Mouse (Mus musculus) heart, postnatal 36 days (tissue): ENCODE measurements around the gene Zbtb39. TPM values are rescaled to one million over a fixed set of nuclear protein-coding genes. Genes with fewer than 3 reads are reported as not detected.

Source experiments
- DNase-seq, 2 experiments: peaks; one replicate each; pipeline ENCODE4 v3.0.0; 2021 to 2022
- intact Hi-C: fragments of 180-260 bp; cut with DNase I; formaldehyde crosslinking; loops from one replicate; pipeline ENCODE4 v1.15.1; 2025
- total RNA-seq, 2 experiments: library from RNA; stranded (reverse); gene quantifications; 2 replicates each; pipeline ENCODE4 v1.2.3; 2021

Gene Zbtb39
- total RNA-seq: 1 to 10 TPM; 6.8 to 7.8 TPM

GRCm38 (mm10) chr10:127739083-127739660 is at the start of gene Zbtb39:
Gene Zbtb39 (plus strand): TSS chr10:127739538.
- DNase-seq: peak; percentile 86 to 88
- intact Hi-C loops: loop anchor here (2.0 to 5.0 kb wide), 3 partner anchors 96 to 268 kb away; partner anchors contain the start of genes Hsd17b6 and Stat6

- intact Hi-C loops: no loop called here
- DNase-seq: no peak
These were observed 48.3 kb upstream of the Zbtb39 start for GRCm38 (mm10) chr10:127691053-127691452.

GRCm38 (mm10) chr10:127694636-127695035 is 44.7 kb upstream of the Zbtb39 start:
- intact Hi-C loops: loop anchor here (2.0 kb wide), 2 partner anchors 40 to 242 kb away; no protein-coding TSS in a partner anchor
- peak in 1 of 2 experiments; percentile 17 for DNase-seq

- intact Hi-C loops: loop anchor here (2.0 kb wide), 2 partner anchors 39 to 241 kb away; no protein-coding TSS in a partner anchor
- no peak for DNase-seq
These were observed 43.6 kb upstream of the Zbtb39 start for GRCm38 (mm10) chr10:127695775-127696174.

GRCm38 (mm10) chr10:127698966-127699365 is 40.4 kb upstream of the Zbtb39 start:
- intact Hi-C loops: no loop called here
- DNase-seq: no peak

- intact Hi-C loops: no loop called here
- DNase-seq: no peak
These were observed 36.0 kb upstream of the Zbtb39 start for GRCm38 (mm10) chr10:127703299-127703698.

GRCm38 (mm10) chr10:127704293-127704692 is 35.0 kb upstream of the Zbtb39 start:
- intact Hi-C loops: no loop called here
- no peak for DNase-seq

GRCm38 (mm10) chr10:127704766-127705220 is 34.5 kb upstream of the Zbtb39 start, which contains the start of gene Myo1a:
Gene Myo1a (plus strand): TSS chr10:127705170.
- intact Hi-C loops: no loop called here
- DNase-seq: no peak

- DNase-seq: no peak
- intact Hi-C loops: no loop called here
These were observed 33.6 kb upstream of the Zbtb39 start for GRCm38 (mm10) chr10:127705783-127706182.

- intact Hi-C loops: no loop called here
- DNase-seq: peak; percentile 25 to 40
These were observed 31.6 kb upstream of the Zbtb39 start for GRCm38 (mm10) chr10:127707721-127708120.

- intact Hi-C loops: no loop called here
- no peak for DNase-seq
These were observed 30.4 kb upstream of the Zbtb39 start for GRCm38 (mm10) chr10:127708850-127709370.

GRCm38 (mm10) chr10:127710331-127710730 is 29.0 kb upstream of the Zbtb39 start:
- intact Hi-C loops: no loop called here
- DNase-seq: no peak

- no peak for DNase-seq
- intact Hi-C loops: no loop called here
These were observed 26.6 kb upstream of the Zbtb39 start for GRCm38 (mm10) chr10:127712736-127713135.

GRCm38 (mm10) chr10:127721671-127722418 is 17.5 kb upstream of the Zbtb39 start:
- DNase-seq: peak in 1 of 2 experiments; percentile 37

GRCm38 (mm10) chr10:127724178-127724577 is 15.2 kb upstream of the Zbtb39 start, which contains the start of gene Tac2:
Gene Tac2 (plus strand): TSS chr10:127724478.
- intact Hi-C loops: no loop called here
- no peak for DNase-seq

More at GRCm38 (mm10) chr10:127721671-127722418, 17.5 kb upstream of the Zbtb39 start:
- intact Hi-C loops: no loop called here

GRCm38 (mm10) chr10:127725136-127725535 is 14.2 kb upstream of the Zbtb39 start:
- intact Hi-C loops: no loop called here

GRCm38 (mm10) chr10:127728437-127728836 is 10.9 kb upstream of the Zbtb39 start:
- no peak for DNase-seq
- intact Hi-C loops: no loop called here

More at GRCm38 (mm10) chr10:127725136-127725535, 14.2 kb upstream of the Zbtb39 start:
- DNase-seq: no peak

GRCm38 (mm10) chr10:127730285-127730932 is 8.9 kb upstream of the Zbtb39 start:
- intact Hi-C loops: no loop called here

GRCm38 (mm10) chr10:127730933-127731310 is 8.4 kb upstream of the Zbtb39 start:
- intact Hi-C loops: no loop called here
- no peak for DNase-seq

More at GRCm38 (mm10) chr10:127730285-127730932, 8.9 kb upstream of the Zbtb39 start:
- no peak for DNase-seq

- intact Hi-C loops: no loop called here
- DNase-seq: no peak
These were observed 7.9 kb upstream of the Zbtb39 start for GRCm38 (mm10) chr10:127731397-127731796.

- DNase-seq: no peak
- intact Hi-C loops: loop anchor here (2.0 kb wide), 1 partner anchor 40 kb away; no protein-coding TSS in a partner anchor
These were observed 4.9 kb upstream of the Zbtb39 start for GRCm38 (mm10) chr10:127734434-127734833.
